Mouse (Mus musculus): Measurements from ENCODE around the gene Gm49380.

Gm49380 gene

GRCm38 (mm10) chr9:44046426-44046825 is 66.9 kb downstream of the Gm49380 start:
- DNase-seq (ENCODE audit: low spot score in 2 of 2) = no peak

GRCm38 (mm10) chr9:44045884-44046272 is 67.4 kb downstream of the Gm49380 start:
- no peak for DNase-seq (ENCODE audit: low spot score in 2 of 2)

GRCm38 (mm10) chr9:44045158-44045883 is 68.0 kb downstream of the Gm49380 start:
- no peak for DNase-seq (ENCODE audit: low spot score in 2 of 2)

GRCm38 (mm10) chr9:44044426-44045157 is 68.7 kb downstream of the Gm49380 start:
- no peak for DNase-seq (ENCODE audit: low spot score in 2 of 2)

- no peak for DNase-seq (ENCODE audit: low spot score in 2 of 2)
Measured at GRCm38 (mm10) chr9:44043708-44044425, 69.4 kb downstream of the Gm49380 start.

GRCm38 (mm10) chr9:44042836-44043707 is 70.2 kb downstream of the Gm49380 start, which contains the start of gene Thy1:
Thy1 (plus strand) TSS chr9:44043384.
- no peak for DNase-seq (ENCODE audit: low spot score in 2 of 2)

- DNase-seq (ENCODE audit: low spot score in 2 of 2) = no peak
Measured at GRCm38 (mm10) chr9:44042396-44042680, 71.0 kb downstream of the Gm49380 start.

GRCm38 (mm10) chr9:44041511-44042395 is 71.5 kb downstream of the Gm49380 start:
- no peak for DNase-seq (ENCODE audit: low spot score in 2 of 2)

- DNase-seq (ENCODE audit: low spot score in 2 of 2) = no peak
Measured at GRCm38 (mm10) chr9:44037106-44037505, 76.2 kb downstream of the Gm49380 start.

GRCm38 (mm10) chr9:44033957-44034727 is 79.2 kb downstream of the Gm49380 start:
- peak in 1 of 2 experiments; percentile 54 for DNase-seq (ENCODE audit: low spot score in 2 of 2)

- DNase-seq (ENCODE audit: low spot score in 2 of 2) = no peak
Measured at GRCm38 (mm10) chr9:44033317-44033716, 80.0 kb downstream of the Gm49380 start.

GRCm38 (mm10) chr9:44031946-44032345 is 81.4 kb downstream of the Gm49380 start:
- DNase-seq (ENCODE audit: low spot score in 2 of 2) = no peak

- peak; percentile 51 to 66 for DNase-seq (ENCODE audit: low spot score in 2 of 2)
Measured at GRCm38 (mm10) chr9:44031079-44031478, 82.2 kb downstream of the Gm49380 start.

GRCm38 (mm10) chr9:44030646-44031045 is 82.7 kb downstream of the Gm49380 start:
- DNase-seq (ENCODE audit: low spot score in 2 of 2) = no peak

GRCm38 (mm10) chr9:44029580-44030236 is 83.6 kb downstream of the Gm49380 start:
- no peak for DNase-seq (ENCODE audit: low spot score in 2 of 2)

GRCm38 (mm10) chr9:44024096-44024495 is 89.2 kb downstream of the Gm49380 start:
- no peak for DNase-seq (ENCODE audit: low spot score in 2 of 2)

- DNase-seq (ENCODE audit: low spot score in 2 of 2) = peak; percentile 48 to 54
Measured at GRCm38 (mm10) chr9:44022100-44022847, 91.0 kb downstream of the Gm49380 start.

GRCm38 (mm10) chr9:44020001-44020400 is 93.3 kb downstream of the Gm49380 start:
- DNase-seq (ENCODE audit: low spot score in 2 of 2) = no peak

- DNase-seq (ENCODE audit: low spot score in 2 of 2) = no peak
Measured at GRCm38 (mm10) chr9:44017846-44018245, 95.5 kb downstream of the Gm49380 start.

Data from natural killer cell, adult 2 months (primary cell).